Mouse (Mus musculus): ENCODE results near the gene Ercc6. TPM values are rescaled to one million over a fixed set of nuclear protein-coding genes. Genes with fewer than 3 reads are reported as not detected.

The Ercc6 gene
- polyA plus RNA-seq, 1 experiment from 2014 or later: 25.7 TPM

DNA sequence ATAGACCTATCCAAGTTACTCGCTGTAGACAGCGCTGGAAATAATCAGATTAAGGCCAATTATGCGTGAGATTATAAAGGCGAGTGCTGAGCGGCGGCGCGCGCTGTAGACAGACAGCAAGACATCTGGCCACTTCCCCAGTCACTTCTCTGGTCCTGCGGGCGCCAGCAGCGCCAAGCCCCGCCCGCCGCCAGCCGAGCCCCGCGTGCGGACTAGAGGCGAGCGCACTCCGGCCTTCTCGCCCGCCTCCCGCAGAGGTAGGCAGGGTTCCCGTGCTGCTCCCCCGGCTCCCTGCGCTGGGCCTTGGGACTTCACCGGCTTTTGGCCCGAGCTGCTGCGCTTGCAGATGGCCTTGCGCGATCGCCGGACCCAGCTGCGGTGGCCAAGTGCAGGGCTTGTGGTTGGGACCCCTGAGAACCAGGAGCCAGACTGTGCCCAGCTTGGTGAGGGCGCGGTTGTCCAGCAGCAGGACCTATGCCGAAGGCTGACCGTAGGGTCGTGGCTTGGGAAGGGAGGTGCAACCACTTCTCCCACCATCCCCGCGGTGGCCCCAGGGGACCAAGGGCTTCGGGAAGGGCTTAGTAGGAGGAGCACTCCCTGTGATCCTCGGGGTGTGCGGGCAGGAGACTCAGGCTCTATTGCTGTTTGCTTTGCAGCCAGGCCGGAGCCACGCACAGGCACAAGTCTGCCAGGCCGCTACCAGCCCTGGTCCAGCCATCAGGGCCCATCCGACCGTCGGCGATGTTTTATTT lies 86.1 kb downstream of the Ercc6 start, which contains the start of gene Prrxl1:
TSS of gene Prrxl1 (plus strand) at position 118 of the 752 bp plus-strand sequence.
- Histone ChIP-seq H3K9me3 (ENCODE audit: control insufficient read depth, low read length) (no peaks in the 10 kb centered on the region), H3K4me3 (ENCODE audit: low read depth, low read length) (peak within 1 kb of the TSS; percentile 31), H3K27ac (ENCODE audit: low read depth, low read length) (no peak within 1 kb of the TSS), H3K36me3 (ENCODE audit: control insufficient read depth, insufficient read depth, low read length) (no peaks in the 10 kb centered on the region), H3K4me1 (ENCODE audit: control insufficient read depth, insufficient read depth, low read length) (peaks cover 18% of the 10 kb centered on the region), H3K4me2 (ENCODE audit: low read depth) (peak within 1 kb of the TSS; percentile 63), H3K9ac (ENCODE audit: low read length) (no peak within 1 kb of the TSS; the same call in 1 of the 2 replicates), H3K27me3 (ENCODE audit: control insufficient read depth, insufficient read depth, low read length) (peaks cover 69% of the 10 kb centered on the region)
- DNase-seq (ENCODE audit: low spot score): peak; percentile 60
- WGBS: 1% methylated on average over 53 of the region's 53 CpGs
- peak; percentile 43; the same call in 1 of the 2 replicates for ATAC-seq (ENCODE audit: insufficient read depth, low FRiP score, low TSS enrichment)

DNA sequence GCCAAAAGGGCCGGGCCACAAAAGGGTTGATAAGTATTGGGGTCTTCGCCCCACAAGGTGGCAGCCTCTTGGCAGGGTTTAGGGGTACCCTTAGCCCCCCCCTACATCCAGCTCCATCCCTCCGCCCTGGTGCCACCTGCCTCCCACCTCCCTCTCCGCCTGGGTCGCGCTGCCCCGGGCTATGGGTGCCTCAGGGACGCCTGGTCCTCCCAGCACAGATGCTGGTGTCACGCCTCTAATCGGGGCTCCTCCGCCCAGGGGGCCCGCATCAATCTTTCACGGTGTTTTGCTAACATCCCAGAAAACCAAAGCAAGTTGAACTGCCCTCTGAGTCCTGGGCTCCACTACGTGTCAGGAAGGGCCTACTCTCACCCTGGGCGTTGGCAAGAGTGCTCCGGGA lies 86.8 kb downstream of the Ercc6 start:
- peaks cover 18% of the 10 kb centered on the region for H3K4me1 ChIP-seq (ENCODE audit: control insufficient read depth, insufficient read depth, low read length)
- H3K4me2 ChIP-seq (ENCODE audit: low read depth): peak overlapping the region; percentile 63
- peak; percentile 55 for DNase-seq (ENCODE audit: low spot score)
- H3K27me3 ChIP-seq (ENCODE audit: control insufficient read depth, insufficient read depth, low read length): peaks cover 62% of the 10 kb centered on the region
- peak; percentile 18; the same call in 1 of the 2 replicates for ATAC-seq (ENCODE audit: insufficient read depth, low FRiP score, low TSS enrichment)
- H3K4me3 ChIP-seq (ENCODE audit: low read depth, low read length): peak overlapping the region; percentile 31
- H3K36me3 ChIP-seq (ENCODE audit: control insufficient read depth, insufficient read depth, low read length): no peaks in the 10 kb centered on the region
- H3K27ac ChIP-seq (ENCODE audit: low read depth, low read length): no peak overlapping the region
- H3K9me3 ChIP-seq (ENCODE audit: control insufficient read depth, low read length): no peaks in the 10 kb centered on the region
- under 1% methylated on average over 15 of the region's 16 CpGs for WGBS
- no peak overlapping the region for H3K9ac ChIP-seq (ENCODE audit: low read length)

DNA sequence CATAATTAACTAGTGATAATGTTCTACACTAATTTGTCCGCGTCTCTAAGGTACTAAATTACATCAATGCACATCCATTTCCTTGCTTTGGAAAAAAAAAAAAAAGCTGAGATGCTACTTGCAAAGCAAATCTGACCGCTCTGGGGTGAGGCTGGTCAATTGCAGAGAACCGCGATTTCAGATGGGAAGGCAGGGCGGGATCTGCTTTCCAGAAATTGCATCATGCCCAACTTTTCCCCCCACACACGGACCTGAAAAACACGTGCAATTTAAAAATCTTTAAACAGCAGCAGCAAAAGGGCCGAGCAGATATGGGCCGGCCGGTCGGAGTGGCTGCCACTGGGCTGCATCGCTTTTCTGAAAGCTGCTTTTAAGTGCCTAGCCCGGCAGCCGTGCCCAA lies 92.2 kb downstream of the Ercc6 start:
- 59% methylated on average over 15 of the region's 15 CpGs for WGBS
- no peak overlapping the region for H3K27ac ChIP-seq (ENCODE audit: low read depth, low read length)
- no peaks in the 10 kb centered on the region for H3K4me1 ChIP-seq (ENCODE audit: control insufficient read depth, insufficient read depth, low read length)
- H3K27me3 ChIP-seq (ENCODE audit: control insufficient read depth, insufficient read depth, low read length): peaks cover 11% of the 10 kb centered on the region
- no peak for DNase-seq (ENCODE audit: low spot score)
- ATAC-seq (ENCODE audit: insufficient read depth, low FRiP score, low TSS enrichment): no peak
- no peaks in the 10 kb centered on the region for H3K9me3 ChIP-seq (ENCODE audit: control insufficient read depth, low read length)
- H3K9ac ChIP-seq (ENCODE audit: low read length): no peak overlapping the region
- H3K4me2 ChIP-seq (ENCODE audit: low read depth): no peak overlapping the region
- no peaks in the 10 kb centered on the region for H3K36me3 ChIP-seq (ENCODE audit: control insufficient read depth, insufficient read depth, low read length)
- H3K4me3 ChIP-seq (ENCODE audit: low read depth, low read length): no peak overlapping the region

DNA sequence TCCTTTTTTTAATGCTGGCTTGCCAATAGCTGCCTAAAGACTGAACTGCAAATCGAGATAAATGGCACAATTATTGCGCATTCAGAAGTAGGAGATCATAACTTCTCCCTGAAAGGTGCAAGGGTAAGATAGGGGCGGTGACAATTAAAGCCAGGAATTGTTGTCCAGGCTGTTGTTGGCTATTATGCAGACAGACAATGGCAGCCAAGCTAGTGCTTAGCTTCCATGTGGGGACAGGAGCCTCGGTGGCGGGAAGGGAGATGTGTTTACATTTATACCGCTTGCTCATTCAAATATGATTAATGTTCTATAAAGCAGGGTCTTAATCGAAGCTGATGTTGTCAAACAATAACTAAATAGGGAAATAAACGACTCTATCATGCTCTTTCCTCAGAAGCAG lies 93.0 kb downstream of the Ercc6 start:
- no peak for ATAC-seq (ENCODE audit: insufficient read depth, low FRiP score, low TSS enrichment)
- Histone ChIP-seq H3K27me3 (ENCODE audit: control insufficient read depth, insufficient read depth, low read length) (peaks cover 5% of the 10 kb centered on the region), H3K4me1 (ENCODE audit: control insufficient read depth, insufficient read depth, low read length) (no peaks in the 10 kb centered on the region), H3K4me2 (ENCODE audit: low read depth) (no peak overlapping the region), H3K9ac (ENCODE audit: low read length) (no peak overlapping the region), H3K27ac (ENCODE audit: low read depth, low read length) (no peak overlapping the region), H3K4me3 (ENCODE audit: low read depth, low read length) (no peak overlapping the region), H3K36me3 (ENCODE audit: control insufficient read depth, insufficient read depth, low read length) (no peaks in the 10 kb centered on the region), H3K9me3 (ENCODE audit: control insufficient read depth, low read length) (no peaks in the 10 kb centered on the region)
- WGBS: 73% methylated on average over 8 of the region's 8 CpGs
- no peak for DNase-seq (ENCODE audit: low spot score)

DNA sequence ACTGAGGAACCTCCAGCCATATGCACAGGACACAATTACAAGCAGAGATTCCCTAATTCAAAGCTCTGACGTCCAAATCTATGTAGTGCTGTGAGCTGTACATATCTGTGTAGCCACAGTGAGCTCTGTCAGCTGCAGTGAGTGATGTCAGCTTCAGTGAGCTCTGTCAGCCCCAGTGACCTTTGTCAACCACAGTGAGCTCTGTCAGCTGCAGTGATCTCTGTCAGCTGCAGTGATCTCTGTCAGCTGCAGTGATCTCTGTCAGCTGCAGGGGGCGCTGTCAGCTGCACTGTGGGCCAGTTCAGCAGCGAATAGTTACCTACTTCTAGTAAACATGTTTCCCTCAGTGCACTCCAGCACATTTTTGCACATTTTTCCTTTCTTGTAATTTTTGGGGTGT lies 96.1 kb downstream of the Ercc6 start:
- no peaks in the 10 kb centered on the region for H3K36me3 ChIP-seq (ENCODE audit: control insufficient read depth, insufficient read depth, low read length)
- H3K9ac ChIP-seq (ENCODE audit: low read length): no peak overlapping the region
- H3K27ac ChIP-seq (ENCODE audit: low read depth, low read length): no peak overlapping the region
- DNase-seq (ENCODE audit: low spot score): peak; percentile 38
- WGBS: 25% methylated on average over 3 of the region's 3 CpGs
- H3K27me3 ChIP-seq (ENCODE audit: control insufficient read depth, insufficient read depth, low read length): no peaks in the 10 kb centered on the region
- H3K4me3 ChIP-seq (ENCODE audit: low read depth, low read length): no peak overlapping the region
- no peaks in the 10 kb centered on the region for H3K9me3 ChIP-seq (ENCODE audit: control insufficient read depth, low read length)
- no peaks in the 10 kb centered on the region for H3K4me1 ChIP-seq (ENCODE audit: control insufficient read depth, insufficient read depth, low read length)
- no peak overlapping the region for H3K4me2 ChIP-seq (ENCODE audit: low read depth)
- ATAC-seq (ENCODE audit: insufficient read depth, low FRiP score, low TSS enrichment): no peak

DNA sequence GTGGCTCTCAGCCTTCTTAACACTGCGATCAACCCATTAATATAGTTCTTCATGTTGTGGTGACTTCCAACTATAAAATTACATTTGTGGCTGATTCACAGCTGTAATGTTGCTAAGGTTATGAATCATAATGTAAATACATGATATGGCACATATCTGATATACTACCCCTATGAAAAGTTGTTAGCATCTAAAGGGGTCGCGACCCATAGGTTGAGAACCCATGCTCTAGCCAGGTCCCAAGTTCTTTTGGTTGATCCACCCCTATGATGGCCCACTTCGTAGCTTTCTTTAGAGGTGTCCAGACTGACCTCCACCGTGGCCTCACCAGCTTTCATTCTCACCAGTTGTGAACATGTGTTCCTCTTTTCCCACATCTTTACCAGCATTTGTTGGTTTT lies 103.9 kb downstream of the Ercc6 start:
- WGBS: 86% methylated on average over 5 of the region's 5 CpGs
- Histone ChIP-seq H3K4me3 (ENCODE audit: low read depth, low read length) (no peak overlapping the region), H3K27me3 (ENCODE audit: control insufficient read depth, insufficient read depth, low read length) (no peaks in the 10 kb centered on the region), H3K36me3 (ENCODE audit: control insufficient read depth, insufficient read depth, low read length) (no peaks in the 10 kb centered on the region), H3K4me2 (ENCODE audit: low read depth) (no peak overlapping the region), H3K9ac (ENCODE audit: low read length) (no peak overlapping the region), H3K9me3 (ENCODE audit: control insufficient read depth, low read length) (no peaks in the 10 kb centered on the region), H3K4me1 (ENCODE audit: control insufficient read depth, insufficient read depth, low read length) (no peaks in the 10 kb centered on the region), H3K27ac (ENCODE audit: low read depth, low read length) (no peak overlapping the region)
- ATAC-seq (ENCODE audit: insufficient read depth, low FRiP score, low TSS enrichment) (no peak), DNase-seq (ENCODE audit: low spot score) (no peak)

DNA sequence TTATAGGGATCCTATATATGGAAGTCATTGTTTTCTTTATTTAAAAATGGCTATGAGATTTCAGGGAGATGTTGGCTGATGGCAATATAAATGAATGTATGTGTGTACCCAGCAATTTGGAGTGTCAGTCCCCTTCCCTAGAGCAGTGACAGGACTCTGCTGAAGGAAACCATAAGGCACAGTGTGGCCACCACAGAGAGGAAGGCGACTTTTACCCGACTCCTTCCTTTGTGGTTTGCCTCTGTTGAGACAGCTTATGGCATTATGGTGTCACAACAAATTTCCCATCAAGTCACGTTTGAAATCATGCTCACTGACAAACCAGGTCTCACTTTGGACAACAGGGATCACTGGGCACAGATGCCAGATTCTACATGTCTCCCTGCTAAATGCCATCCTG lies 110.9 kb downstream of the Ercc6 start:
- DNase-seq (ENCODE audit: low spot score) (no peak), ATAC-seq (ENCODE audit: insufficient read depth, low FRiP score, low TSS enrichment) (no peak)
- H3K4me2 ChIP-seq (ENCODE audit: low read depth): no peak overlapping the region
- no peaks in the 10 kb centered on the region for H3K27me3 ChIP-seq (ENCODE audit: control insufficient read depth, insufficient read depth, low read length)
- no peaks in the 10 kb centered on the region for H3K9me3 ChIP-seq (ENCODE audit: control insufficient read depth, low read length)
- H3K4me1 ChIP-seq (ENCODE audit: control insufficient read depth, insufficient read depth, low read length): no peaks in the 10 kb centered on the region
- H3K9ac ChIP-seq (ENCODE audit: low read length): no peak overlapping the region
- WGBS: 89% methylated on average over 3 of the region's 3 CpGs
- H3K4me3 ChIP-seq (ENCODE audit: low read depth, low read length): no peak overlapping the region
- H3K36me3 ChIP-seq (ENCODE audit: control insufficient read depth, insufficient read depth, low read length): no peaks in the 10 kb centered on the region
- H3K27ac ChIP-seq (ENCODE audit: low read depth, low read length): no peak overlapping the region

DNA sequence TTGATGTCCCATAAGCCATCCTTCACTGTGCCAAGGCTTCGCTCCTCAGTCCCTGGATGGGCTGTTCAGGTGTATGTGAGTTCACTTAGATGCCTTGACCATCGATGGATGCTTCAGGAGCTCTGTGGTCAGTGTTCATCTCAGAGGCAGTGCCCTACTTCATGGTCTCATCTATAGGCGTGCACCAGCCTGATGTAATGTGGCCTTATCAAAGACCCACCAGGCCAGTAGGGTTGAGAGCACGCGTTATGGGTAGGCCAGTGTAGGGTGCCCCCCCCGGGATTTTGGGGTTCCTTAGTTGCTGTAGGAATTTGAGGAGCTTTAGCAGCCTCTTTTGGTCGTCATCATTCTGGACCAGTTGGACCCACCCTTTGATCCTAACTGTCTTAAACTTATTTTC lies 111.5 kb downstream of the Ercc6 start:
- no peak for DNase-seq (ENCODE audit: low spot score)
- ATAC-seq (ENCODE audit: insufficient read depth, low FRiP score, low TSS enrichment): no peak

DNA sequence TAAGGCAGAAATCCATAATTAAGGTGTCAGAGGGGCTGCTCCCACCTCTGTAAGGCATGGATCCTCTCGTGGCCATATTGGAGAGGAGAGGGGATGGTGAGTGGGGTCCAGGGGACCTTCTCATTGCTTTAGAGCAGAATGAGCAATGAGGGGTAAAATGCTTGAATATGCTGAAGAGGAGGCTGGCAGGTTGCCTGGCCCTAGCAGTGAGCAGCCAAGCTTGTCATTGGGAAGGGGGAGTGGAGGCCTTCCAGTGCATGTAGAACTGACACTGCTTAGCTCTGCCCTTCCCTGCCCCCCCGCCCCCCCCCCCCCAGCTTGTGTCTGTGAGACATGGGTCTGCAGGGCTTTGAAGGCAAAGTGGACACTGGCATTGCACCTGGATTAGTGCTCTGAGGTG lies 114.0 kb downstream of the Ercc6 start:
- Histone ChIP-seq H3K9ac (ENCODE audit: low read length) (no peak overlapping the region), H3K4me2 (ENCODE audit: low read depth) (no peak overlapping the region), H3K4me3 (ENCODE audit: low read depth, low read length) (no peak overlapping the region), H3K27ac (ENCODE audit: low read depth, low read length) (no peak overlapping the region), H3K9me3 (ENCODE audit: control insufficient read depth, low read length) (no peaks in the 10 kb centered on the region), H3K27me3 (ENCODE audit: control insufficient read depth, insufficient read depth, low read length) (no peaks in the 10 kb centered on the region), H3K36me3 (ENCODE audit: control insufficient read depth, insufficient read depth, low read length) (no peaks in the 10 kb centered on the region), H3K4me1 (ENCODE audit: control insufficient read depth, insufficient read depth, low read length) (no peaks in the 10 kb centered on the region)
- WGBS: 84% methylated on average over 1 of the region's 2 CpGs
- ATAC-seq (ENCODE audit: insufficient read depth, low FRiP score, low TSS enrichment): no peak
- DNase-seq (ENCODE audit: low spot score): no peak

More for the DNA sequence above, 111.5 kb downstream of the Ercc6 start:
- Histone ChIP-seq H3K27ac (ENCODE audit: low read depth, low read length) (no peak overlapping the region), H3K9ac (ENCODE audit: low read length) (no peak overlapping the region), H3K4me3 (ENCODE audit: low read depth, low read length) (no peak overlapping the region), H3K36me3 (ENCODE audit: control insufficient read depth, insufficient read depth, low read length) (no peaks in the 10 kb centered on the region), H3K9me3 (ENCODE audit: control insufficient read depth, low read length) (no peaks in the 10 kb centered on the region), H3K4me2 (ENCODE audit: low read depth) (no peak overlapping the region), H3K27me3 (ENCODE audit: control insufficient read depth, insufficient read depth, low read length) (no peaks in the 10 kb centered on the region), H3K4me1 (ENCODE audit: control insufficient read depth, insufficient read depth, low read length) (no peaks in the 10 kb centered on the region)
- WGBS: 87% methylated on average over 7 of the region's 7 CpGs
